Mouse (Mus musculus): ENCODE data around the gene Kcnmb1.
A peak's percentile ranks its signal among the peaks of the same experiment; 100 is the strongest.

The Kcnmb1 gene

GRCm38 (mm10) chr11:33962688-33963407, at the start of gene Kcnmb1:
TSS of gene Kcnmb1 (plus strand) at chr11:33963013.
- DNase-seq (ENCODE audit: low spot score) = no peak

GRCm38 (mm10) chr11:33913061-33913460, 49.8 kb upstream of the Kcnmb1 start:
- no peak for DNase-seq (ENCODE audit: low spot score)

GRCm38 (mm10) chr11:33914216-33914615, 48.6 kb upstream of the Kcnmb1 start:
- DNase-seq (ENCODE audit: low spot score) = no peak

- DNase-seq (ENCODE audit: low spot score) = peak; percentile 56
Measured at GRCm38 (mm10) chr11:33917574-33917973, 45.2 kb upstream of the Kcnmb1 start.

- DNase-seq (ENCODE audit: low spot score) = no peak
Measured at GRCm38 (mm10) chr11:33918424-33918823, 44.4 kb upstream of the Kcnmb1 start.

- DNase-seq (ENCODE audit: low spot score) = no peak
Measured at GRCm38 (mm10) chr11:33919826-33920225, 43.0 kb upstream of the Kcnmb1 start.

GRCm38 (mm10) chr11:33921451-33921850, 41.4 kb upstream of the Kcnmb1 start:
- DNase-seq (ENCODE audit: low spot score) = no peak

GRCm38 (mm10) chr11:33923031-33923430, 39.8 kb upstream of the Kcnmb1 start:
- DNase-seq (ENCODE audit: low spot score) = no peak

- DNase-seq (ENCODE audit: low spot score) = no peak
Measured at GRCm38 (mm10) chr11:33925778-33926177, 37.0 kb upstream of the Kcnmb1 start.

- DNase-seq (ENCODE audit: low spot score) = no peak
Measured at GRCm38 (mm10) chr11:33926551-33926950, 36.3 kb upstream of the Kcnmb1 start.

GRCm38 (mm10) chr11:33927321-33927720, 35.5 kb upstream of the Kcnmb1 start:
- no peak for DNase-seq (ENCODE audit: low spot score)

GRCm38 (mm10) chr11:33927836-33928235, 35.0 kb upstream of the Kcnmb1 start:
- no peak for DNase-seq (ENCODE audit: low spot score)

GRCm38 (mm10) chr11:33928658-33929057, 34.2 kb upstream of the Kcnmb1 start:
- no peak for DNase-seq (ENCODE audit: low spot score)

GRCm38 (mm10) chr11:33929412-33929811, 33.4 kb upstream of the Kcnmb1 start:
- no peak for DNase-seq (ENCODE audit: low spot score)

- no peak for DNase-seq (ENCODE audit: low spot score)
Measured at GRCm38 (mm10) chr11:33931836-33932385, 30.9 kb upstream of the Kcnmb1 start.

GRCm38 (mm10) chr11:33932386-33933111, 30.3 kb upstream of the Kcnmb1 start:
- no peak for DNase-seq (ENCODE audit: low spot score)

GRCm38 (mm10) chr11:33934286-33934685, 28.5 kb upstream of the Kcnmb1 start:
- DNase-seq (ENCODE audit: low spot score) = no peak

- DNase-seq (ENCODE audit: low spot score) = no peak
Measured at GRCm38 (mm10) chr11:33937641-33938040, 25.2 kb upstream of the Kcnmb1 start.

- no peak for DNase-seq (ENCODE audit: low spot score)
Measured at GRCm38 (mm10) chr11:33938561-33939274, 24.1 kb upstream of the Kcnmb1 start.

- no peak for DNase-seq (ENCODE audit: low spot score)
Measured at GRCm38 (mm10) chr11:33939456-33940113, 23.2 kb upstream of the Kcnmb1 start.

- DNase-seq (ENCODE audit: low spot score) = no peak
Measured at GRCm38 (mm10) chr11:33943565-33943964, 19.2 kb upstream of the Kcnmb1 start.

Measured in ovary, postnatal 36 days (tissue).